Mouse (Mus musculus) gastrocnemius, adult 8-10 months (tissue): ENCODE measurements at regions not wholly inside any gene's neighbourhood (a gene's known extent, or its start where the extent isn't known, plus 50 kb on each side); places are given as distances from the start of the nearest gene placed in this dataset.

ENCODE experiments used
- DNase-seq, 2 experiments: peaks; one replicate each; pipeline ENCODE4 v3.0.0; 2022; ENCODE audit warnings: low spot score in 2 of 2

GRCm38 (mm10) chr2:161341368-161341891, 232.6 kb upstream of the Chd6 start:
- peak; percentile 10 to 53 for DNase-seq

- no peak for DNase-seq
Observed at GRCm38 (mm10) chr2:161340291-161340690, 231.4 kb upstream of the Chd6 start.

GRCm38 (mm10) chr2:161339327-161340001, 230.6 kb upstream of the Chd6 start:
- no peak for DNase-seq

DNA sequence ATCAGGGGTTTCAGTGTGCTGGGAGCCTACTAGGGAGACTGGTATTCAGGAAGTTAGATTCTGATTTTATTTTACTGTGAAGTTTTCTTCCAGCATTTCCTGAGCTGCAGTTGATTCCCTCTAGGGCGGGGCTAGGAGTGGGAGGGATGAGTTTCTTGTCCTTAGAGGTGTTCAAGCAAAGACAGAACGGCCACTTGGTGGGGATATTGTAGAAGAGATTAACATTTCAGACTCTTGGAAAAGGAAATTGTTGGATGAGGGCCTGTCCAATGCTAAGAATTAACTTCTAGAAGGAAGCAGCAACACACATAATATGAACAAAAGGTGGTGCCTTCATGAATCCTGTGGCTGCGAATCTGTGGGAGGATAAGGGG, 230.1 kb upstream of the Chd6 start:
- no peak for DNase-seq

DNA sequence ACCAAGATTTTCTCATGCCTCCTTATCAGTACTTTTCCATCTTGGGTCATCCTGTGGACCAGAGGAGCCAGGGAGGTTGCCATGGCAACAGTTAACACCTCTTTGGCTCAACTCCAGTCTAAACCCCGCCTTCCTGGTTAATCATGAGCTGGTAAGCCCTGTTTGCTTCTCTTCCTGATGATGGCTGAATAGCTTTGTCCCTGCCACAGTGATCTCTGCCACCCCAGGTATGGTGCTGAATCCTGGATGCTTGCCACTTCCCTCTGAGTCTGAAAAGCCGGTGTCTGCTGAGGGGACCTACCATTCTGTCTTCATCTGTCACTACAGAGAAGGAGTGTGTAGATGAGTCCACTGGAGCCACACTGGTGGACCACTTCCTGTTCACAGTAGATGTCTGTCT, 223.8 kb upstream of the Chd6 start:
- no peak for DNase-seq

DNA sequence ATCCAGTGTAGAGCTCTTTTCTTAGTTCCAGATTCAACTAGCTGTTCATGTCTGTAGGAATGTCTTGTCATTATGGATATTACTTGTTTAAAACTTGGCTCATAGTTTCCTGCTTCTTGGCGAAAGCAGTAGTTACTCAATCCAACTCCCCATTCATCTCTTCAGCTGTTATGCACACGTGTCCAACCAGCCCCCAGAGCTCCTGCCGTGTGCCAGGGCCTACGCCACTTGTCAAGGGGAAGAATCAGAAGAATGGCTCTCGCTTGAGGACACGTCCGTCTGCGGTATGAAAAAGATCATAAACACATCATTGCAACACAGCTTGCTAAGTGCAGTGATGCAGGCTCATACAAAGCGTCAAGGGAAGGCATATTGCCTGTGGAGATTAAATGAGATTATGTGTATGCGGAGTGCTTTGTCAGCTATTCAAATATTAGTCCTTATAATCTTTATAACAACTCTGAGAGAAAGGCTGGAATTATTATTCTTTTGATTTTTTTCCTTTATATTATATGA, 223.0 kb upstream of the Chd6 start:
- DNase-seq, result no peak

GRCm38 (mm10) chr2:161302796-161303195, 193.9 kb upstream of the Chd6 start:
- DNase-seq, result no peak

GRCm38 (mm10) chr2:161268861-161269413, 160.1 kb upstream of the Chd6 start:
- DNase-seq, result no peak

DNA sequence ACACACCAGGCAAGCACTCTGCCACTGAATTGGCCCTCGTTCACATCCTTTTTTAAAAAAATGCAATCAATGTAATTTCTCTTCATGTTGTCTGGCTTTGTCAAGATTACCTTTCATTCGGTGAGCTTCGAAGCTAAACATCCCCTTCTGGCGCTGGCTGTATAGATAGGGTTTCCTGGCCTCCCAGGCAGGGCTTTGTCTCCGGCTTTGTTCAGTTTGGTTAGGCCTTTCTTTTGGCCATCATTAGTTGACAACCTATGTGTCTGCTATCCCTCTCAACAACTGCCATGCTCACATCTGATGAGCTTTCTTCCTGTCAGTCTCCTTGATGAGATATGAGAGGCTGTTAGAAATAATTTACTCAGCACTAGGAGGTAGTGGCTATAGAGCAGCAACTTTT, 157.6 kb upstream of the Chd6 start:
- DNase-seq, result no peak

DNA sequence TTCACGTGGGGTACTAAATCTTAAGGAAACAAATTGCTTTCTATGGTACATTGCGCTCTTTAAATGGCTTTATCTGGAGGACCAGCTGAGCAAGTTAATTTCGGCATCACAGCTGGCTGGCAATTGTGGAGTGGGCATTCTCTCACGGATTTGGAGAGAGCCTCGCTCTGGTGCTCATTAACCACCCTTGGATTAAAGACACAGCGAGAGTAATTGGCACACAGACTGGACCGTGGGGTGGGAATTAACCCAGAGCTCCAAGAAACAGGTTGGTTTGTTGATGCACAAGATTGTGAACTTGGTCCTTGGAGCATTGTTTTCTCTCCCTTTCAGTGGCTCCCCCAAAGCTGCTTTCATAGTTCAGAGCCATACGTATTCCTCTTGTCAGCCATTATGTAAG, 156.3 kb upstream of the Chd6 start:
- DNase-seq, result no peak

GRCm38 (mm10) chr2:161252761-161253160, 143.9 kb upstream of the Chd6 start:
- DNase-seq, result no peak

- no peak for DNase-seq
Observed at GRCm38 (mm10) chr2:161241665-161242064, 132.8 kb upstream of the Chd6 start.

DNA sequence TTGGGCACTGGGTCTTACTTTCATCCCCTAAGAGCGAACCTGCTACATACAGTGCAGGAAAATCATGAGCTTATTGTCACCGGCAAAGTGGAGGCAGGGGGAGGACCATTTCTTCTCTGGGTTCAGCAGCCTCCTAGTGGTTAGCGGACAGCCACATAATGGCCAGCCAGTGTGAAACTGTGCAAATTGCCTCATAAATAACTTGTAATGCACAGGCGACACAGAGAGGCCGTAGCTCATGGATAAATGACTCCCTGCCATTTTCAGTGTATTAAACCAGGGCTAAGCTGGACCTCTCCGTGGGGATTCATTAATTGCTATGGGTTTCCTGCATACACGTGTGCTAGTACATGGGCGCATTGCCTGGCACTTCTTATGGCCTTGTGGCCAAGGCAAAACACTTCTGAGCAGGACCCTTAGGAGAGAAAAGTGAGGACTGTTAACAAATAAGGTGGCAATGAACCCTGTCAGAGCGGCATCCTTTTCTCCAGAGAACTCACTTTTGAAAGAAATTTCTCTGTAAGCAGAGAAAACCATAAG, 128.5 kb upstream of the Chd6 start:
- DNase-seq, result no peak

GRCm38 (mm10) chr2:161233155-161233741, 124.4 kb upstream of the Chd6 start:
- no peak for DNase-seq

GRCm38 (mm10) chr2:161231405-161231804, 122.5 kb upstream of the Chd6 start:
- DNase-seq, result no peak

- no peak for DNase-seq
Observed at GRCm38 (mm10) chr2:161215736-161216135, 106.9 kb upstream of the Chd6 start.

DNA sequence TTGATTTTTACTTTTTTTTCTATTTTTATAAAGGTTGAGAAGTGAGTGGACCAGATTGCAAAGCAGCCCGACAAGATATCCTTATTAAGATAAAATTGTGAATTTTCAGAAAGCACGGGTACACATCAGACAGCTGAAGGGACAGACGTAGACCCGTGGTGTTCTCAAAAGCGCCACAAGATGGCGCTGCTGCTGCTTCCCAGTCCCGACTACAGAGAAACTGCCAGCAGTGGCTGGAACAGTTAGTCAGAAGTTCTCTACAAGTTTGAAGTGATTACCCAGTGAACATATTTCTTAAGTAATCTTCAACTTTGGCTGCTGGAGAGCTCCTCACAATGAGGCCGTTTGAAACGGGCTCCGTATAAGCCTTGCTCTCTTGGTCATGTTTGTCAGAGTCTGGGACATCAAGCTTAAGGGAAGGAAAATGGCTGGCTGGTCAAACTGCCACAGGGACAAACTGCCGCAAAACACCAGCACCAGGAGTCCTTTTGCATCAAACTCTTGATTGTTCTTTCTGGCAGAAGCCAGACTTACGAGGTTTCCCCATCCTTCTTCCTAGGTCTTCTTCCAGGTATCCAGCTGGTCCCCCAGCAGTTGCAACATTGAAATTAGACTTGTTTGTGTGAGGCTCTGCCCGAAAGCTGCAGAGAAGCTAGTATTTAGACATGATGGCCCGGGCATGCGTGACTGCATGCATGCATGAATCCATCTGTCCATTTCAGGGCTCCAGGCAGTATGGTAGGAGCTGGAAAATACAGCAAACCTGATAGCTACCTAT, 106.0 kb upstream of the Chd6 start:
- DNase-seq, result peak; percentile 46 to 58

DNA sequence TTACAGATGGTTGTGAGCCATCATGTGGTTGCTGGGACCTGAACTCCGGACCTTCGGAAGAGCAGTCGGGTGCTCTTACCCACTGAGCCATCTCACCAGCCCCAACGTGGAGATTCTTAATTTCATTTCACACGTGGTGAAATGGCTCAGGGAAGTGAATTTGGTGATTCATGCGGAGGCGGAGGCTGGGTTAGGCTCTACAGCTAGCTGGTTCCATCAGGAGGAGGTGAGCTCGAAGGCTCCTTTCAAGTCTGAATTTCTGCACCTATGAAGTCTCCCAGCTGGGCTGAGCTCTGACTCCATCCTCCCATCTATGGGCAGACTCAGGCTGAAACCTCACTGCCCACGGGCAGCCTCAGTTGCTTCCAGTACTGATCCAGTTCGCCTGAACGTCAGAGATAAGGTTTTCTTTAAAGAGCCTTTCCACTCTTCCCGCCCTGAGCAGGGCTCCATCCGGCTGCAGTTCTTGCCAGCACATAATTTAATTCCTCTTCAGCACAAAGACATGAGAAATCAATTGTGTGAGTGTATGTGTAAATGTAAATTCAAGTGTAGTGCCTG, 103.5 kb upstream of the Chd6 start:
- no peak for DNase-seq

DNA sequence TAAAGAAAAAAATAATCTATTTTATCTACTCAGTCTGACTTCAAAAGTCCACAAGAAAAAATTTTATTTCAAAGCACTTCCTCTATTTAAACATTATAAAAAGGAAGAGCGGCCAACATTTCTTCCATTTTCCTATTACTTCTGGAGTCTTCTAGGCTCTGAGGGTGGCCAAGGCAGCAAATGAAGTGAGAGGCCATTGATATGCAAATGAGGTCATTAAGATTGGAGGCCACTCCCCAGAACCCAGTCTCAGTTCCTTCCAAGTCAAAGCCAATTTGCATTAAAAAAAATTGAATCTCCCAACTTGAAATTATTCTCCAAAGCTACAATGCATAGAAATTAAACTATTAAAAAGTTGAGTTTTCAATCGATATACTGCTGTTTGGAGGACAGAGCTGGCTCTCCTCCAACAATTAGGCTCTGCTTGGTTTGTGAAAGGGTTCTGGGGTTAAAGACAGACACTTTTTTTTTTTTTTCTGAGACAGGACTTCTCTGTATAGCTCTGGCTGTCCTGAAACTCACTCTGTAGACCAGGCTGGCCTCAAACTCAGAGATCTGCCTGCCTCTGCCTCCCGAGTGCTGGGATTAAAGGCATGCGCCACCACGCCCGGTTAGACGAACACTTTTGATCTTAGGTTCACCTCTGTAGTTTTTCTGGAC, 88.0 kb upstream of the Chd6 start:
- no peak for DNase-seq

DNA sequence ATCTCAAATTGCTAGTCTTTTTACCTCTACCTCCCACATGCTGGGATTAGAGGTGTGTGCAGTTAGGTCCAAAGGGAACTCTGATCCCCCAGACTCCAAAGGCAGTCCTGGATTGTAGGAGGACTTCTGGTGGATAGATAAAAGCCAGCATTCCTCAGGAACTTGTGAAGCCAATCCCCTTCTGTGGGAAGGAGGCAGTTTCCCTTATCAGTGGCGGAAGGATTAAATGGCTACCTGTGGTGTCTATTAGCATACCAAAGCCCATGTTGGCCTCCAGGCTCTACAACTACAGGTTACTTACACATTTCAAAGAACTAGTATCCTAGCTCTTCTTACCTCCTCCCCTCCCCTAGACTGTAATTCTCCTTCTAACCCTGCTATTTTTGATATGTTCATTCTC, 78.6 kb upstream of the Chd6 start:
- no peak for DNase-seq

GRCm38 (mm10) chr2:161185122-161185521, 76.2 kb upstream of the Chd6 start:
- no peak for DNase-seq
